Mouse (Mus musculus): ENCODE measurements around the gene Fam83g. TPM values are rescaled to one million over a fixed set of nuclear protein-coding genes. Genes with fewer than 3 reads are reported as not detected.
"Not testable (repeated sequence)": the region's sequence is repeated elsewhere in the genome, so short reads cannot be mapped to it uniquely, and the experiment has no call there.

Fam83g gene
- 3.0 and 3.1 TPM in 2 replicates for polyA plus RNA-seq (2015; fragmentation: Nextera tagmentation; extraction: Ambion mirVana)

GRCm38 (mm10) chr11:61683907-61684731 is at the start of gene Fam83g:
Fam83g (plus strand) TSS chr11:61684091.
- Histone ChIP-seq H3K4me3 (ENCODE audit: low read length) (peak within 1 kb of the TSS; percentile 51), H3K4me1 (ENCODE audit: insufficient read depth, low read length) (peaks cover 7% of the 10 kb centered on the region), H3K36me3 (ENCODE audit: insufficient read depth, low read length) (no peaks in the 10 kb centered on the region), H3K9me3 (ENCODE audit: low read length) (no peaks in the 10 kb centered on the region), H3K27ac (ENCODE audit: low read length) (0 out of 2 replicates have a peak within 1 kb of the TSS, but pooled peaks have one; percentile 30), H3K4me2 (replicated peaks; ENCODE audit: low read depth, low read length) (peak within 1 kb of the TSS; percentile 65), H3K9ac (replicated peaks; ENCODE audit: low read length) (peak within 1 kb of the TSS; percentile 48), H3K27me3 (ENCODE audit: insufficient read depth, low read length) (peaks cover 24% of the 10 kb centered on the region)
- WGBS = under 1% methylated on average over 74 of the region's 76 CpGs
- peak; percentile 73 for ATAC-seq (ENCODE audit: low FRiP score, low TSS enrichment)

DNA sequence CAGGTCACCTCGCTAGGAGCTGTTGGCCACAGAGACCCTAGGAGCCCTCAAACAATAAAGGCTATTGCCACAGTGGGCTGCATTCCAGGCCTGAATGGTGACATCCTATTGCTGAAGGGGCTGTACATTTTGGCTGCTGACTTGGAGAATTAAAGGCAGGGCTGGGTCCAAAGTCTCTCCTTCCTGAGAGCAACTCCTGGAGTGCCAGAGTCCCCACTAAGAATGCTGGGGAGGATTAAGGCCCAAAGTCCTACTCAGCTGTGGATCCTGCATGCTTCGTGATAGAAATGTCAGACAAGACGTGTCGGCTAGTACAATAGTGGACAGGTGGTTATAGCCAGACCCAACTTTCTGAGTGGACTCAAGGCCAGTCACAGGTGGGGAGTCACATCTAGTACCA is 47.6 kb upstream of the Fam83g start:
- 89% methylated on average over 3 of the region's 4 CpGs for WGBS
- not testable (repeated sequence) for ATAC-seq (ENCODE audit: low FRiP score, low TSS enrichment)

DNA sequence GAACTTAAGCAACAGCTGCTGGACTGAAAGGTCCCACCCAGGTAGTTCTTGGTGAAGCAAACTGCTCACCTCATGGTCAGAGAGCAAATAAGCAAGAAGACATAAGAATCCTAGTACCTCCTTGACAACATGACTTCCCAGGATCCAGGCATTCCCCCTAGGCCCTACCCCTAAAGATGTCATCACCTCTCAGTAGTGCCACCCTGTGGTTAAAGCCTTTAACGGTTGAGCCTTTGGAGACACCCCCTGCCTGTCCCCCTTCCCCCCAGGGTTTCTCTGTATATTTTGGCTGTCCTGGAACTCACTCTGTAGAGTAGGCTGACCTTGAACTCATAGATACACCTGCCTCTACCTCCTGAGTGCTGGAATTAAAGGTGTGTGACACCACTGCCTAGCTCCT is 46.5 kb upstream of the Fam83g start:
- H3K27me3 ChIP-seq (ENCODE audit: insufficient read depth, low read length) = no peaks in the 10 kb centered on the region
- H3K36me3 ChIP-seq (ENCODE audit: insufficient read depth, low read length) = no peaks in the 10 kb centered on the region
- H3K9me3 ChIP-seq (ENCODE audit: low read length) = no peaks in the 10 kb centered on the region
- no peak for ATAC-seq (ENCODE audit: low FRiP score, low TSS enrichment)
- no peak overlapping the region for H3K27ac ChIP-seq (ENCODE audit: low read length)
- H3K9ac ChIP-seq (replicated peaks; ENCODE audit: low read length) = no peak overlapping the region
- H3K4me3 ChIP-seq (ENCODE audit: low read length) = no peak overlapping the region
- no peaks in the 10 kb centered on the region for H3K4me1 ChIP-seq (ENCODE audit: insufficient read depth, low read length)
- 35% methylated on average over 1 of the region's 1 CpGs for WGBS
- no peak overlapping the region for H3K4me2 ChIP-seq (replicated peaks; ENCODE audit: low read depth, low read length)

More for the DNA sequence above, 47.6 kb upstream of the Fam83g start:
- not testable (repeated sequence) for H3K4me3 ChIP-seq (ENCODE audit: low read length); H3K27me3 ChIP-seq (ENCODE audit: insufficient read depth, low read length); H3K9ac ChIP-seq (replicated peaks; ENCODE audit: low read length); H3K27ac ChIP-seq (ENCODE audit: low read length); H3K4me1 ChIP-seq (ENCODE audit: insufficient read depth, low read length); H3K4me2 ChIP-seq (replicated peaks; ENCODE audit: low read depth, low read length); H3K36me3 ChIP-seq (ENCODE audit: insufficient read depth, low read length); H3K9me3 ChIP-seq (ENCODE audit: low read length)

- 94% methylated on average over 3 of the region's 3 CpGs for WGBS
- Histone ChIP-seq H3K4me1 (ENCODE audit: insufficient read depth, low read length) (no peaks in the 10 kb centered on the region), H3K27ac (ENCODE audit: low read length) (no peak overlapping the region), H3K36me3 (ENCODE audit: insufficient read depth, low read length) (no peaks in the 10 kb centered on the region), H3K9ac (replicated peaks; ENCODE audit: low read length) (no peak overlapping the region), H3K27me3 (ENCODE audit: insufficient read depth, low read length) (no peaks in the 10 kb centered on the region), H3K4me3 (ENCODE audit: low read length) (no peak overlapping the region), H3K9me3 (ENCODE audit: low read length) (no peaks in the 10 kb centered on the region), H3K4me2 (replicated peaks; ENCODE audit: low read depth, low read length) (no peak overlapping the region)
- no peak for ATAC-seq (ENCODE audit: low FRiP score, low TSS enrichment)
These were observed 46.0 kb upstream of the Fam83g start for GRCm38 (mm10) chr11:61637856-61638255.

DNA sequence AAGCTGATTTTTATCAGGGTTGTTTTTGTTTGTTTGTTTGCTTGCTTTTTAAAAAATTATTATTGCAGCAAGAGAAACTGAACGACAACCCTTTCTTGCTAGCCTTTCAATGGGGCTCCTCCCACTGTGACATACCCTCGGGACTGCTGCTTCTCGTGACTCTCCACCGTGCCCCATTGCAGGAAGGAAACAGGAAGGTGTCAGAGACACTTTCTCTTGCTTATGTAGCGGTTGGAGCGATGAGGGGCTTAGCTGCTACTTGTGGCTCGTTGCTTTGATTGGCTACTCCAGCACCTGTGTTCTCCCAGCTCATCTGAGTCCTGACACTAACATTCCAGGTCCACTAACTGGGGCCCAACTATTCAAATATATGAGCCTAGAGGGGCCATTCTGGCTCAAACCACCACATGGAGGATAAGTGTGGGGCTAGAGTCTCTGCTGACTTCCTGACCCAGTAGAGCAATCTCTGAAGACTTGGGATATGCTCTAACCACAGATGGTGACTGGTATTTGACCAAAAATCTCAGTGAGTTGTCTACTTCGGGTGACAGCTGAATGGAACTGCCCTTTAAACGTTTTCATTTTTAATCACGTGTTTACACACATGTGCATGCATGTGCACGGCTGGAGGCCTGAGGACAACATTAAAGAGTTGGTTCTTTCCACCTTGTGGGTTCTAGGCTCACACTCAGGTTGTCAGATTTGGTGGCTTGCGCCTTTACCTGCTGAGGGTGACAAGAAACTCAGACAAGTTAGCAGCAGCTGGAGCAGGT is 44.9 kb upstream of the Fam83g start:
- no peak for ATAC-seq (ENCODE audit: low FRiP score, low TSS enrichment)
- H3K4me2 ChIP-seq (replicated peaks; ENCODE audit: low read depth, low read length) = no peak overlapping the region
- H3K36me3 ChIP-seq (ENCODE audit: insufficient read depth, low read length) = no peaks in the 10 kb centered on the region
- H3K27me3 ChIP-seq (ENCODE audit: insufficient read depth, low read length) = no peaks in the 10 kb centered on the region
- H3K4me1 ChIP-seq (ENCODE audit: insufficient read depth, low read length) = no peaks in the 10 kb centered on the region
- H3K9ac ChIP-seq (replicated peaks; ENCODE audit: low read length) = no peak overlapping the region
- H3K27ac ChIP-seq (ENCODE audit: low read length) = no peak overlapping the region
- H3K9me3 ChIP-seq (ENCODE audit: low read length) = no peaks in the 10 kb centered on the region
- H3K4me3 ChIP-seq (ENCODE audit: low read length) = no peak overlapping the region
- 69% methylated on average over 12 of the region's 12 CpGs for WGBS

DNA sequence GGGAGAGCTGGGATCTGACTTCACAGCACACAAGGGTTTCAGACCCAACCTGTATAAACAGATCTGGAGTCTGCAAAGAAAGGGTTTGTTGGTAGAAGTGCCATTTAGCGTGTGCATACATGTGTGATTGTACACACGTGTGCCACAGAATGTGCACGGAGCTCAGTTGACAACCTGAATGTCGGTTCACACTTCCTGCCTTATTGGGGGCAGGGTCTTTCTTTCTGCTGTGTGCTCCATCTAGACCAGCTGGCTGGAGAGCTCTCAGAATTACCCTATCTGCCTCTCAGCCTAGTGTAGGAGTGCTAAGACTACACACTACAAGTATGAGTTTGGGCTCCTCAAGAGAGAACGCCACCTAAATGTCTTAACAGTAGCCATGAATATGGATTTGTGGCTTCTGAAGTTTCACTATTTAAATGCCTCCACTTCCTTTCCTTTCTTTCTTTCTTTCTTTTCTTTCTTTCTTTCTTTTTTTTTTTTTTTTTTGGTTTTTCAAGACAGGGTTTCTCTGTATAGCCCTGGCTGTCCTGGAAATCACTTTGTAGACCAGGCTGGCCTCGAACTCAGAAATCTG is 44.2 kb upstream of the Fam83g start:
- Histone ChIP-seq H3K9ac (replicated peaks; ENCODE audit: low read length) (no peak overlapping the region), H3K36me3 (ENCODE audit: insufficient read depth, low read length) (no peaks in the 10 kb centered on the region), H3K4me3 (ENCODE audit: low read length) (no peak overlapping the region), H3K9me3 (ENCODE audit: low read length) (no peaks in the 10 kb centered on the region), H3K27ac (ENCODE audit: low read length) (no peak overlapping the region), H3K4me2 (replicated peaks; ENCODE audit: low read depth, low read length) (no peak overlapping the region), H3K4me1 (ENCODE audit: insufficient read depth, low read length) (no peaks in the 10 kb centered on the region), H3K27me3 (ENCODE audit: insufficient read depth, low read length) (no peaks in the 10 kb centered on the region)
- 88% methylated on average over 5 of the region's 6 CpGs for WGBS
- ATAC-seq (ENCODE audit: low FRiP score, low TSS enrichment) = no peak

DNA sequence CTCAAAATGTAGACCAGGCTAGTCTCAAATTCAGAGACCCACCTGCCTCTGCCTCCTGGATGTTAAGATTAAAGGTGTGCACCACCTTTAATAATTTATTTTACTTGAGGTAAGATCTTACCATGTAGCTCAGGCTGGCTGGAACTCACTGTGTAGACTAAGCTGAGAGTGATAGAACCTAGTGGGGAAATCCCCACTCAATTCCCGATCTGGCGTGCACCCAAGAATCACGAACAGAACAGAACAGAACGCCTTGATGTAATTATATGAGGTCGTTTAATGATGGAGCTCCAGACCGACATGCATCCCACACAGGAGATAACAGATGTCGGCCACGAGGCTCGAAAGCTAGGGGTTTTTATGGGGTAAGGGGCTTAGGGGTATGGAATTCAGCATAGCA is 43.3 kb upstream of the Fam83g start:
- not testable (repeated sequence) for H3K27ac ChIP-seq (ENCODE audit: low read length)
- 58% methylated on average over 9 of the region's 9 CpGs for WGBS

DNA sequence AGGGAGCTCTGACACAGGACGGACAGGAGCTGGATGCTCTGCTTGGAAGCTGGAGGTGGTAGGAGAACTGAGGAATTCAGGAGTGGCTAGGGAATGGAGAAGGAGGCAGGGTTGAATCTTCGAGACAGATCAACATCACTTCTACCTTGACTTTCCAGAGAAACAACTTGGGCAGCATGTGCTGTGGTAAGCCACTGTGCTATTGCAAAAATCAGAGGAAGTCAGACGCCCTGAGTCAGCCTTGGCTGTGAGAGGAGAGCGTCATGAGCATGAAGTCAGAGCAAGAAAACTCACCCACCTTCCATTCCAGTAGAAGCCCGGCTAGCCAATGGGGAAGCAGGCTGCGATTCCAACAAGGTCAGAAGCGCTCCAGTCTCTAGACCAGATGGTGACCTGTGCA is 41.8 kb upstream of the Fam83g start:
- Histone ChIP-seq H3K9me3 (ENCODE audit: low read length) (no peaks in the 10 kb centered on the region), H3K36me3 (ENCODE audit: insufficient read depth, low read length) (no peaks in the 10 kb centered on the region), H3K27me3 (ENCODE audit: insufficient read depth, low read length) (no peaks in the 10 kb centered on the region), H3K4me3 (ENCODE audit: low read length) (no peak overlapping the region), H3K9ac (replicated peaks; ENCODE audit: low read length) (no peak overlapping the region), H3K4me2 (replicated peaks; ENCODE audit: low read depth, low read length) (no peak overlapping the region), H3K27ac (ENCODE audit: low read length) (no peak overlapping the region), H3K4me1 (ENCODE audit: insufficient read depth, low read length) (no peaks in the 10 kb centered on the region)
- no peak for ATAC-seq (ENCODE audit: low FRiP score, low TSS enrichment)
- 87% methylated on average over 7 of the region's 7 CpGs for WGBS

More for the DNA sequence above, 43.3 kb upstream of the Fam83g start:
- not testable (repeated sequence) for H3K36me3 ChIP-seq (ENCODE audit: insufficient read depth, low read length); H3K9me3 ChIP-seq (ENCODE audit: low read length); H3K9ac ChIP-seq (replicated peaks; ENCODE audit: low read length); H3K4me2 ChIP-seq (replicated peaks; ENCODE audit: low read depth, low read length); H3K4me3 ChIP-seq (ENCODE audit: low read length); H3K27me3 ChIP-seq (ENCODE audit: insufficient read depth, low read length); H3K4me1 ChIP-seq (ENCODE audit: insufficient read depth, low read length); ATAC-seq (ENCODE audit: low FRiP score, low TSS enrichment)

DNA sequence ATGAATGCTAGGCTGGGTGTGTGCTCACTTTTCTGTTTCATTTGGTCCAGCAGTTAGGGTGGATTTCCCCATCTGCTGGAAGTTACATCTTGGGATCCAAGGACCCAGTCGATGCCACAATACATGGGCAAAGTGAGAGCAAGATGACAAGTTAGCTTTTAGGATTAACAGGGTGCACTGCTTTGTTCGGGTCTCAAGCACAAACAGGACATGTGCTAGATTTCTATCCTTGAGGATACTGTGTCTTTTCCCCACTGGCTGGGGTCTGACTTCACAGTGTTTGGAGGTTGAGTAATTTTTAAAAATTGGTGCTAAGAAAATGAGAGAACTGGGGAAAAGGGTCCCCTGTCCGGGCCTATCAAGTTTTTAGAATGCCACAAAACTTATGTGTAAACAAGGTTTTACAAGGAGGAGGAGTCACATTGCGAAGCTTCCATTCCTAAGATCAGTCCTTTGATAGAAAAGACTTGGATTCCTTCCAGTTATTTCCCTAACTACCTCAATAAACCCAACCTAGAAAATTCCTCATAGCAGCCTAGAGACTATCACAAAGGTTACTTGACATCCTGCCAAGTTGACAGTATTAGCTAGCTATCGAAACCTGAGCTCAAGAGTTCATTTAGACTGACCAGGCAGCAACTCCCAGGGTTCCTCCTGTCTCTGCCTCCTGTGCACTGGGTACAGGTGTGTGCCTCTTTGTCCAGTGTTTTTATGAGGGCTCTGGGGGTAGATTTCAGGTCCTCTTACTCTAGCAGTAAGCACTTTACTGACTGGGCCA is 40.5 kb upstream of the Fam83g start:
- H3K27ac ChIP-seq (ENCODE audit: low read length) = no peak overlapping the region
- WGBS = 67% methylated on average over 5 of the region's 5 CpGs

More for the DNA sequence above, 40.5 kb upstream of the Fam83g start:
- Histone ChIP-seq H3K9me3 (ENCODE audit: low read length) (no peaks in the 10 kb centered on the region), H3K36me3 (ENCODE audit: insufficient read depth, low read length) (no peaks in the 10 kb centered on the region), H3K9ac (replicated peaks; ENCODE audit: low read length) (no peak overlapping the region), H3K4me1 (ENCODE audit: insufficient read depth, low read length) (no peaks in the 10 kb centered on the region), H3K4me2 (replicated peaks; ENCODE audit: low read depth, low read length) (no peak overlapping the region), H3K27me3 (ENCODE audit: insufficient read depth, low read length) (no peaks in the 10 kb centered on the region), H3K4me3 (ENCODE audit: low read length) (no peak overlapping the region)
- no peak for ATAC-seq (ENCODE audit: low FRiP score, low TSS enrichment)
